Mouse (Mus musculus): ENCODE data around the gene Unc5a. TPM values are rescaled to one million over a fixed set of nuclear protein-coding genes. Genes with fewer than 3 reads are reported as not detected.

The Unc5a gene
- polyA plus RNA-seq, 1 experiment: not detected

- no peak for TF ChIP-seq GATA1 (IDR thresholded peaks at IDR 0.05; ENCODE audit: low read length)
Observed at GRCm38 (mm10) chr13:54945332-54945731, 3.9 kb upstream of the Unc5a start.

DNA sequence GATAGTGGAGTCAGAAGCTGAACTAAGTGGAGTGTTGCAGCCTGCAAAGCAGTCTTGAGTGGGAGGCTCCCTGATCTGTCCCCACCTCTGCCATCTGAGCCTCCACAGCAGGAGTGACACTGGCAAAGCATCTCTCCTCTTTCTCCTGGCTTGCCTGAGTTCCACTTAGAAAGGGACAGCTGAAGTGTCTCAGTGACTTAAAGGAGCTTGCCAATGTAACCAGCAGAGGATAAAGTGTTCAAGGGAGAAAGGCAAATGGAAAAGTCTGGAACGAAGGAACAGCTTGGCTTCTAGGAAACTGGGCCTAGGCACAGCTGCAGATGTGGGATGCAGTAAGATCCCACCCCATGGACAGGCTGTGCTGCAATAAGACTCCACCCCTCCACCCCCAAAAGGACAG lies 2.8 kb upstream of the Unc5a start:
- no peak for TF ChIP-seq GATA1 (IDR thresholded peaks at IDR 0.05; ENCODE audit: low read length)

DNA sequence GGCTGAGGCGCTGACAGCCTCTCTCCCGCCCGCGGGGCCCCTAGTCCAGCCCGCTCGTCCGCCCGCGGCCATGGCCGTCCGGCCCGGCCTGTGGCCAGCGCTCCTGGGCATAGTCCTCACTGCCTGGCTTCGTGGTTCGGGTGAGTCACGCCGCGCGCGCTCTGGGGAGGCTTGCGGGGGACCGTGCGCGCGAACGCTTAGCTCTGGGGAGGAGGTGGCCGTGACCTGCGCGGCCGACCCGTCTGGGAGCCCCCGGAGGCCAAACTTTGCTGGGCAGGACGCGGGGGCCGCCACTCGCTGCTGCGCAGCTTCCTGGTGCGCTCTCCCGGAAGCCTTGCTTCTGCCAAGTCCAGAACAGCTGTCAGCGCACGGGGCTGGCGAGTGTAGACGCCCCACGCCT lies 381 bp downstream of the Unc5a start:
- TF ChIP-seq GATA1 (IDR thresholded peaks at IDR 0.05; ENCODE audit: low read length): no peak

GRCm38 (mm10) chr13:54950131-54950530 lies 920 bp downstream of the Unc5a start:
- TF ChIP-seq GATA1 (IDR thresholded peaks at IDR 0.05; ENCODE audit: low read length): no peak

GRCm38 (mm10) chr13:54951166-54951565 lies 2.0 kb downstream of the Unc5a start:
- no peak for TF ChIP-seq GATA1 (IDR thresholded peaks at IDR 0.05; ENCODE audit: low read length)

- TF ChIP-seq GATA1 (IDR thresholded peaks at IDR 0.05; ENCODE audit: low read length): no peak
Observed at GRCm38 (mm10) chr13:54954745-54955144, 5.5 kb downstream of the Unc5a start.

DNA sequence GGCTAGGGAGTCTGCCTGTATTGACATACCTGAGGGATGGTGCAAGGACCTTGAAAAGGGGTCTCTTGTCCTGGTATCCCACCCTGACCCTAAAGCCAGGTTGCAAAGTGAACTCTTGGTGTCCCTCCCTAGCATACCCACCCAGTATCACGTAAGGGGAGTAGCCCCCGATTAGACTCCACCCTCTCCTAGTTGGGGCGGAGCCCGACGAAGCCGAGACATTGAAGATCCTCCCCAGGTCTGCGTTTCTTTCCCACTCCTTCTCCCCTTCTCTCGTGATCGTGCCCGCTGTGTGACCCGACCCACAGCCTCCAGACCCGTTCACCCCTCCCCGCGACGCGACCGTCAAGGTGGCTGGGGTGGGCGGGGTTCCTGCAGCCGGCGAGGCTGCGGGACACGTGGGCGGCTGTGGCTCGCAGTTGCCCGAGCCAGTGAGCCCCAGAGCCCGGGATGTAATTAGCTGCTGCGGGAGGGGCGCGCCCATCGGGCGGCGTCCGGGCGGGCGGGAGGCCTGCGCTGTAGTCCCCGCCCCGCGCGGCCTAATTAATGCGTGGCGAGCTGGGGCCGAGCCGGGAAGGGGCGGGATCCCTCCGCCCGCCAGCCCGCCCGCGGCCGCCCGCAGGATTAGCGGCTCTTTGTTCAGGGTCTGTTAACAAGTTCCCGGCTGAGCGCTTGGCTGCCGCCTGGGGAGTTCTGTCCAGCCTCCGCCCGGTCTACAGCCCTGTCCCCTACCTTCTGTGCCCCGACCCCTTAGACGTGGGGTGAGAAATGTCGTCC lies 6.7 kb downstream of the Unc5a start:
- TF ChIP-seq GATA1 (IDR thresholded peaks at IDR 0.05; ENCODE audit: low read length): no peak

- TF ChIP-seq GATA1 (IDR thresholded peaks at IDR 0.05; ENCODE audit: low read length): no peak
Observed at GRCm38 (mm10) chr13:54957281-54957680, 8.1 kb downstream of the Unc5a start.

DNA sequence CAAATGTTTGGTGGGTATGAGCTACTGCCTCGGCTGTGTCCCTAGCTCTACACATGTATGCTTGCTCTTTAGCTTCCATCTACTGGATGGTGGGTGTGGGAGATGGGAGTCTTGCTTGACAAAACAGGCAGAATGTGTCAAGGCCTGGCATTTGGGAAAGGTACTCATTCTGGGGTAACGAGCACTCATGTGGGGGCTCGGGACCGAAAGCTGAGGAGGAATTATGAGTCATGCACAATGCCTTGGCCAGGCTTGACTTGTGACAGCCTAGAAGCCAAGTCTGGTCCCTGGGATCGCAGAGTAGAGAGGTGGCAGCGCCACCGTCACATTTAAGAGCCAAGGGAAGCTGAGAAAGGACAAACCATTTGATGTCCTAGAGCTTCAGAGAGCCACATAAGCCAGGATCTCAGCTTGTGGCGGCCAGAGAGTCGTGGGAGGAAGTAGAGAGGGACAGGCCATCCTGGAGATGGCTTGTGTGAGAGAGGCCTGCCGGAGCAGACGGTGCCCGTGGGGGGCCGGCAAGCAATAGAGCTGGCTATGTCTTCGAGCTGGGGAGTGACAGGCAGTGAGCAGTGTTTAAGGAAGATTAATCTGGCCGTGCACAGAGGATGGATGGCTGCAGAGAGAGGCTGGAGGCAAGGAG lies 10.0 kb downstream of the Unc5a start:
- TF ChIP-seq GATA1 (IDR thresholded peaks at IDR 0.05; ENCODE audit: low read length): no peak

GRCm38 (mm10) chr13:54959842-54960241 lies 10.6 kb downstream of the Unc5a start:
- TF ChIP-seq GATA1 (IDR thresholded peaks at IDR 0.05; ENCODE audit: low read length): no peak

DNA sequence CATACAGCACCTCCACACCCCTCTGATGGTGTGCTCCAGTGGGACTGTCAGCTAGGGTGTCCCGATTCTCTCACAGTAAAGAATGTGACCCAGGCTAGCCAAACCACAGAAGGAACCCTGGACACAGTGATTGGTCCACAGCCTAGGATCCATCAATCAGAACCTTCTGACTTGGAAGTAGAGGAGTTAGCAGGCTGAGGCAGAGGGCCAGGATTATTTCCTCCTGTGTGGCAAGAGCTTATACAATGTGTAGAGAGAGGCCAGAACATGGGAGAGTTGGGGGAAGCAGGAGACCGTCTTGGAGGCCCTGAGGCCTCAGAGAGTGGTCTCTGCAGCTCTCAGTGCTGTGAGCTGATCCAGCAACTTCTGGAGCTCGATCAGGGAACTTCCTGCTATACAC lies 11.3 kb downstream of the Unc5a start:
- no peak for TF ChIP-seq GATA1 (IDR thresholded peaks at IDR 0.05; ENCODE audit: low read length)

GRCm38 (mm10) chr13:54965256-54965655 lies 16.0 kb downstream of the Unc5a start:
- no peak for TF ChIP-seq GATA1 (IDR thresholded peaks at IDR 0.05; ENCODE audit: low read length)

- no peak for TF ChIP-seq GATA1 (IDR thresholded peaks at IDR 0.05; ENCODE audit: low read length)
Observed at GRCm38 (mm10) chr13:54967501-54967900, 18.3 kb downstream of the Unc5a start.

GRCm38 (mm10) chr13:54968636-54969035 lies 19.4 kb downstream of the Unc5a start:
- no peak for TF ChIP-seq GATA1 (IDR thresholded peaks at IDR 0.05; ENCODE audit: low read length)

DNA sequence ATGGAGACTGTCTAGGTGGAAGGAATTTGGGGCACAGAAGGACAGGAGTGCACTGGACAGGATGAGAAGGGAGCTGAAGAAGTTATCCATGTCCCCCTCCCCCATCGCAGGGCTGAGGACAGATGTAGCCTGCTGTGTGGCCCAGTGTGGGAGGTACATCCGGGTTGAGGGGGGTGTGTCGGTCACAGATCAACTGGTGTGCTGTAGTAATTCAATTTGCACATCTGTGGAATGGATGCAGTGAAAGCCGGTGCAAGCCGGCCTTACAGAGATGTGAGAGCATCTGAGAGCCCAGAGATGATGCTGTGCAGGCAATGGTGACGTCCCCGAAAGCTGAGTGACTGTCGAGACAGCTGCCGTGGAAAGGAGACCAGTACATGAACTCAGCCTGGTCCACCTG lies 20.3 kb downstream of the Unc5a start:
- no peak for TF ChIP-seq GATA1 (IDR thresholded peaks at IDR 0.05; ENCODE audit: low read length)

DNA sequence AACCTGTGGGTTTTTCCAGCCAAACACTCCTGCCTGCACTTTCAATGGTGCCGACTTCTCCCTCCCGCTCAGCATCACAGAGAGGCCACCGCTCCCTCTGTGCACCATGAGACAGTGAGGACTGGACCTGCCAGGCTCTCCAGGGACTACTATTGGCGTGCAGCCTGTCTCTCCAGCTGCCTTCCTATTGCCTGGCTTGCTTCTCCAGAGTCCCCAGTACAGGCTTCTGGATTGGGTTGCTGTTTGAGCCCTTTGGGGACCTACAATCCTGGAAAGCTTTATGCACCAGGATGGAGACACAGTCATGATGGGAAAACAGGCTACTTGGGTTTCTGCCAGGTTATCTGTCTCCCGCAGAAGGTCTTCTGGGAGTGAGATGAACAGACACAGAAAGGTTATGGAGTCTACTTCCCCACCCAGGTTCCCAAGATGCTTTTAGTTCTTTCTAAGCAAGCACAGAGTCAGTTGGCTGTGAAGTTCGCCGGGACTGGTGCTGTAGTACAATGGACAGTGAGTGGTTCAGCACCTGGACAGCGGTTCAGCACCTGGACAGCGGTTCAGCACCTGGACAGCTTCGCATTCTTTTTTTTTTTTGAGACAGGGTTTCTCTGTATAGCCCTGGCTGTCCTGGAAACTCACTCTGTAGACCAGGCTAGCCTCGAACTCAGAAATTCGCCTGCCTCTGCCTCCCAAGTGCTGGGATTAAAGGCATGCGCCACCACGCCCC lies 21.5 kb downstream of the Unc5a start:
- TF ChIP-seq GATA1 (IDR thresholded peaks at IDR 0.05; ENCODE audit: low read length): no peak
